Mouse (Mus musculus): ENCODE measurements around the gene Nfic.

DNA sequence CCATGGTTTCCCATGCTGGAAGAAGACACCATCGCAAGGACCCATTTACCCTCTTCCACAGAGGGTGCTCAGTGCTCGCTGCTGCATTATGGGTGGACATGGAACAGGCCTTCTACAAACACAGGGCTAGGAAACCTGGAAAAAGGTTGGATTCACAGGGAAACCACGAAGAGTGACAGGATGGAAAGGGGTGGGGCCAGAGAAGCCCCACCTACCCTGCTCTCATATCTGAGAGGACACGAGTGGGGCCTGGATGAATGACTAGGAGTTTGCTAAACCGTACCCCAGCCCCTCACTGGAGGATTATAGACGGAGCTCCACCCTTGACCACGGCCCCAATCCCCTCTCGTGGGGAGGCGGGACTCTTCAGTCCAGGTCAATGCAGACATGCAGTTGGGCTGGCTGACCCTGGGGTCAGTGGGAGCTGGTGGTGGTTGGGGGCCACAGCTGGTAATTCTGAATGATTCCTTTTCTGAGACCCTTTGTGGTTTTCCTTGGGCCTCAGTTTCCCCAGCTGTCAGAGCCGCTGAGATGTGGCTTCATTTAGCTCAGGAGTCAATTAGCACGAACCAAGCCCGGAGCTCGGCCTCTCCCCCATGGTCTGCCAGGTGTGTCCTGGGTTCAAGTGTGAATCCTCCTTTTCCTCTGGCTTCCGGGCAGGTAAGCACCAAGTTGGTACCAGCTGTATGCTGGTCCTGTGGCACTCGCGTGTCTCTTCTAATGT lies 42.7 kb downstream of the Nfic start:
- no peak for TF ChIP-seq CTCF (IDR thresholded peaks at IDR 0.05; ENCODE audit: low read depth, low read length)
- TF ChIP-seq POLR2A (IDR thresholded peaks at IDR 0.05; ENCODE audit: borderline replicate concordance, low read depth, low read length): no peak
